Mouse (Mus musculus) embryonic fibroblast, embryonic 13.5 days (primary cell): Measurements from ENCODE around the gene Atoh7.

Source experiments
- CTCF ChIP-seq: IDR thresholded peaks from 2 replicates; pipeline ENCODE4 v1.5.1; 2011; ENCODE audit warnings: mild to moderate bottlenecking, control low read depth, low read length, moderate library complexity, borderline replicate concordance; ENCODE audit not compliant: insufficient read depth
- POLR2A ChIP-seq: IDR thresholded peaks from 2 replicates; pipeline ENCODE4 v1.6.1; 2011; ENCODE audit warnings: low read depth, mild to moderate bottlenecking, control low read depth, low read length, moderate library complexity

- TF ChIP-seq CTCF (no peak), POLR2A (no peak)
These were observed 39.0 kb upstream of the Atoh7 start for GRCm38 (mm10) chr10:63060406-63060805.
